Mouse (Mus musculus) retina, postnatal 1 day (tissue): ENCODE results near the gene Gm14819.
"Not testable (repeated sequence)": the region's sequence is repeated elsewhere in the genome, so short reads cannot be mapped to it uniquely, and the experiment has no call there.

ENCODE experiments used
- DNase-seq: peaks from one replicate; pipeline ENCODE4 v3.0.0-alpha.2; 2012

Gene Gm14819

GRCm38 (mm10) chrX:35403883-35404282, at the start of gene Gm14819:
Gene Gm14819, plus strand, starts transcription at chrX:35404183.
- not testable (repeated sequence) for DNase-seq
